Mouse (Mus musculus): ENCODE data around the gene Pcnx. TPM values are rescaled to one million over a fixed set of nuclear protein-coding genes. Genes with fewer than 3 reads are reported as not detected.

Pcnx gene
- polyA plus RNA-seq, 1 experiment = 27.3 TPM

DNA sequence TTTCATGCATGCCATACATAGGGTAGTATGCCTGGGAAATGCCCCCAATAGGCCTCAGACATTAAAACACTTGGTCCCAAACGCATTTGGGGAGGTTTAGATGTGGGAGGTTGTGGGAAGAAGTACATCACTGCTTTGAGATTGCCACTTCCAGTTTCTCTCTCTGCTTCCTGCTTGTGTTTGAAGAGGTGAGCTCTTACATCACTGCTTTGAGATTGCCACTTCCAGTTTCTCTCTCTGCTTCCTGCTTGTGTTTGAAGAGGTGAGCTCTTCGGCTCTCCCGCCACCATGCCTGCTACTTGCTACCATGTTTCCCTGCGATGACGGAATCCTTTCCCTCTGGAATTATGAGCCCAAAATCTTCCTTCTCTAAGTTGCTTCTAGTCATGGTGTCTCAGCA lies 20.2 kb upstream of the Pcnx start:
- H3K27ac ChIP-seq (ENCODE audit: insufficient read depth, low read depth, low read length) = no peak overlapping the region
- no peak for DNase-seq
- WGBS = 94% methylated on average over 5 of the region's 5 CpGs
- no peaks in the 10 kb centered on the region for H3K36me3 ChIP-seq (ENCODE audit: control insufficient read depth, insufficient read depth, low read length)
- H3K4me1 ChIP-seq (ENCODE audit: control insufficient read depth, insufficient read depth, low read length) = no peaks in the 10 kb centered on the region
- no peak overlapping the region for H3K4me3 ChIP-seq (ENCODE audit: insufficient read depth, low read depth, low read length)
- no peak for TF ChIP-seq CTCF (conservative IDR thresholded peaks at IDR 0.05; ENCODE audit: insufficient read depth, insufficient read length, low read depth, low read length)
- TF ChIP-seq POLR2A (IDR thresholded peaks at IDR 0.05; ENCODE audit: low read depth, low read length) = no peak
- no peaks in the 10 kb centered on the region for H3K27me3 ChIP-seq (replicated peaks; ENCODE audit: control insufficient read depth, insufficient read depth, low read length)

DNA sequence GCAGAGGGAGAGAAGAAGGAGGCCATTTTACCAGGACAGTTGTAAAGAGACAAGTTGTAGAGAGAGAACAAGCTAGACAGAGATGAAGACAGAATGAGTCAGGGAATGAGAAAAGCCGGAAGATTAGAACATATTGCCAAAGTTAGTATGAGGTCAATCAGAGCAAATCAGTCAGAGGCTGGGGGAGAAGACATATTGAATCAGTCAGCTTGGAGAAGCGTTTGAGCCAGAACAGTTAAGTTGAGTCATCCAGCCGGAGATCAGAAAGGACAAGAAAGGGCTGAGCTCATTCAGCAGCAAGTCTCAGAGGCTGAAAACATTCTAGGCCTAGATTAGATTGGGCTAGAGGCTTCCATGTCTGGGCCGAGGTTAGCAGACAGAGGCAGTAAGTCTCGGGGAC lies 18.8 kb upstream of the Pcnx start:
- Histone ChIP-seq H3K27me3 (replicated peaks; ENCODE audit: control insufficient read depth, insufficient read depth, low read length) (no peaks in the 10 kb centered on the region), H3K4me1 (ENCODE audit: control insufficient read depth, insufficient read depth, low read length) (no peaks in the 10 kb centered on the region), H3K36me3 (ENCODE audit: control insufficient read depth, insufficient read depth, low read length) (no peaks in the 10 kb centered on the region), H3K4me3 (ENCODE audit: insufficient read depth, low read depth, low read length) (no peak overlapping the region), H3K27ac (ENCODE audit: insufficient read depth, low read depth, low read length) (no peak overlapping the region)
- 84% methylated on average over 5 of the region's 5 CpGs for WGBS
- DNase-seq = no peak
- TF ChIP-seq CTCF (conservative IDR thresholded peaks at IDR 0.05; ENCODE audit: insufficient read depth, insufficient read length, low read depth, low read length) = no peak

DNA sequence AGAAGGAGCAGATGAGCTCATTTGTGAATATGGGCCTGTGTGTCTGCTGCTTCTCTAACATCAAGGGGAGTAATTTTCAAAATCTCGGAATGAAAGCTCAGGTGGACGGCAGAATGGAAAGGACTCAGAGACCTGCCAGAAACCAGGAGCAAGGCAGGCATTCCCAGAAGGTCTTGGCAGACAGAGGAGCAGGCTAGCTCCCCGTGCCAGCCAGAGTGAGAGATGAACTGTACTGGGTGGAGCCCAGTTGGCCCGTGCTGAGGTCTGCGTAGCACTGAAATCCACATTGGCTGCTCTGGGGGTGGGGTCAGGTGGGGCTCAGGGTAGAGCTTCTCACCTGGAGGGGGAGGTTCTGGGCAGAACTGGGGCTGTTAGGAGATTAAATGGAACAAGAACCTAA lies 16.3 kb upstream of the Pcnx start:
- TF ChIP-seq CTCF (conservative IDR thresholded peaks at IDR 0.05; ENCODE audit: insufficient read depth, insufficient read length, low read depth, low read length) = no peak
- no peak for TF ChIP-seq POLR2A (IDR thresholded peaks at IDR 0.05; ENCODE audit: low read depth, low read length)
- no peaks in the 10 kb centered on the region for H3K27me3 ChIP-seq (replicated peaks; ENCODE audit: control insufficient read depth, insufficient read depth, low read length)
- no peak overlapping the region for H3K4me3 ChIP-seq (ENCODE audit: insufficient read depth, low read depth, low read length)
- no peak overlapping the region for H3K27ac ChIP-seq (ENCODE audit: insufficient read depth, low read depth, low read length)
- H3K36me3 ChIP-seq (ENCODE audit: control insufficient read depth, insufficient read depth, low read length) = no peaks in the 10 kb centered on the region
- H3K4me1 ChIP-seq (ENCODE audit: control insufficient read depth, insufficient read depth, low read length) = no peaks in the 10 kb centered on the region
- DNase-seq = no peak
- 82% methylated on average over 5 of the region's 5 CpGs for WGBS

DNA sequence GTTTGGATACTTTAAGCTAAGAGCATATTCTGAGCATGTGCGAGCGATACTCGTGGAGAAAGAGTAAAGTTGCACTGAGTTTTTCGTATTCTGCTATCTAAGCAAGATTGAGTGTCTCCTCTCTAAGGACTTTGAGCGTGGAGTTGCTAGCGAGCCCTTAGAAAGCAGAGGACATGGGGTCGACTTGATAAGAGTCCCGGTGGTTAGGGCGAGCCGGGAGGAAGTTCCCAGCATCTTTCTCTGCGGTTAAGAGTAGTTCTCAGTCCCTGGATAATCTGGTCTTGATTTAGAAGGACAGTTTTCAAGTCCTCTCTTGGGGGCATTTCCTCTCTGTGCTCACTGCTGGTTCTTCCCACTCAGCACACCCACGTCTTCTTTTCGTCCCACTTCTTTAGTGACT lies 15.3 kb upstream of the Pcnx start:
- no peak for DNase-seq
- Histone ChIP-seq H3K4me1 (ENCODE audit: control insufficient read depth, insufficient read depth, low read length) (no peaks in the 10 kb centered on the region), H3K4me3 (ENCODE audit: insufficient read depth, low read depth, low read length) (peak overlapping the region; percentile 24; the same call in 1 of the 2 replicates), H3K27me3 (replicated peaks; ENCODE audit: control insufficient read depth, insufficient read depth, low read length) (no peaks in the 10 kb centered on the region), H3K27ac (ENCODE audit: insufficient read depth, low read depth, low read length) (no peak overlapping the region), H3K36me3 (ENCODE audit: control insufficient read depth, insufficient read depth, low read length) (no peaks in the 10 kb centered on the region)
- 32% methylated on average over 13 of the region's 13 CpGs for WGBS
- TF ChIP-seq POLR2A (IDR thresholded peaks at IDR 0.05; ENCODE audit: low read depth, low read length) (no peak), CTCF (conservative IDR thresholded peaks at IDR 0.05; ENCODE audit: insufficient read depth, insufficient read length, low read depth, low read length) (no peak)

DNA sequence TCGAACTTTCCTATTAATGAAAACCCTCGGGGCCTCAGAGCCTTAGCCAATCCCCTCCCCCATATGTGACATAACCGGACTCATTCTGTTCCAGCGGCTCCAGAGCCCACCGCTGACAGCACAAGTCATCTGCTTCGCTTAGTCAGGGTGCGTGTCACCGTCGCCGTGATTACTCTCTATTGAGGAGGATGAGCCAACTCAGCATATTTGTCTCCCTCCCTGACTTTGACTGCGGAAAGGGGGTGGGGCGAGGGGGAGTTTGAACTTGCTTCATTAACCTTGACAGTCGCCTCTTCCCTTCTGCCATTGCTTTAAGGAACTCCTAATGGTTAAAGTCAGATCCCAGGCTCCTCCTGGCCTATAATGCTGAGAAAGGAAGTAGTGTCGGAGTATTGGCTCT lies 14.8 kb upstream of the Pcnx start:
- no peak for TF ChIP-seq CTCF (conservative IDR thresholded peaks at IDR 0.05; ENCODE audit: insufficient read depth, insufficient read length, low read depth, low read length)
- TF ChIP-seq POLR2A (IDR thresholded peaks at IDR 0.05; ENCODE audit: low read depth, low read length) = no peak
- H3K36me3 ChIP-seq (ENCODE audit: control insufficient read depth, insufficient read depth, low read length) = no peaks in the 10 kb centered on the region
- peak; percentile 6 for DNase-seq
- no peaks in the 10 kb centered on the region for H3K4me1 ChIP-seq (ENCODE audit: control insufficient read depth, insufficient read depth, low read length)
- H3K4me3 ChIP-seq (ENCODE audit: insufficient read depth, low read depth, low read length) = peak overlapping the region; percentile 24; the same call in 1 of the 2 replicates
- H3K27ac ChIP-seq (ENCODE audit: insufficient read depth, low read depth, low read length) = no peak overlapping the region
- 9% methylated on average over 14 of the region's 14 CpGs for WGBS
- H3K27me3 ChIP-seq (replicated peaks; ENCODE audit: control insufficient read depth, insufficient read depth, low read length) = no peaks in the 10 kb centered on the region

DNA sequence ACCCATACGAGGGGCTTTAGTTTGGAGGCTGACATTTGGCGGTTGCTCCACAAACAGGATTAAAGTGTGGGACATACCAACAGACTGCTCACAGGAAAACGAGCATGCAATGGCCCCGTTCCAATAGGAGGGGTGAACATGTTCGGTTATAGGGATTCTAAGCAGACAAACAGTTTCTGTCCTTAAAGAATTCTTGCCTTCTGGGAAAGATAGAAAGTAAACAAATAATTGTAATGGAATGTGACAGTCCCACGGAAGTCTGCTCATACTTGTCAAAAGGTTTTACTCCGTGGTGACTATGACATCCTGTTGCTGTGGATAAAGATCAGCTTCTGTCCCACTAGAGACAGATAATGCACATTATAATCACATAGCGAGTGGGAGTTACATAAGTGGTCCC lies 10.2 kb upstream of the Pcnx start:
- TF ChIP-seq POLR2A (IDR thresholded peaks at IDR 0.05; ENCODE audit: low read depth, low read length) (no peak), CTCF (conservative IDR thresholded peaks at IDR 0.05; ENCODE audit: insufficient read depth, insufficient read length, low read depth, low read length) (no peak)
- no peak overlapping the region for H3K4me3 ChIP-seq (ENCODE audit: insufficient read depth, low read depth, low read length)
- H3K27me3 ChIP-seq (replicated peaks; ENCODE audit: control insufficient read depth, insufficient read depth, low read length) = no peaks in the 10 kb centered on the region
- 56% methylated on average over 8 of the region's 8 CpGs for WGBS
- no peaks in the 10 kb centered on the region for H3K4me1 ChIP-seq (ENCODE audit: control insufficient read depth, insufficient read depth, low read length)
- no peak overlapping the region for H3K27ac ChIP-seq (ENCODE audit: insufficient read depth, low read depth, low read length)
- no peak for DNase-seq
- H3K36me3 ChIP-seq (ENCODE audit: control insufficient read depth, insufficient read depth, low read length) = no peaks in the 10 kb centered on the region

DNA sequence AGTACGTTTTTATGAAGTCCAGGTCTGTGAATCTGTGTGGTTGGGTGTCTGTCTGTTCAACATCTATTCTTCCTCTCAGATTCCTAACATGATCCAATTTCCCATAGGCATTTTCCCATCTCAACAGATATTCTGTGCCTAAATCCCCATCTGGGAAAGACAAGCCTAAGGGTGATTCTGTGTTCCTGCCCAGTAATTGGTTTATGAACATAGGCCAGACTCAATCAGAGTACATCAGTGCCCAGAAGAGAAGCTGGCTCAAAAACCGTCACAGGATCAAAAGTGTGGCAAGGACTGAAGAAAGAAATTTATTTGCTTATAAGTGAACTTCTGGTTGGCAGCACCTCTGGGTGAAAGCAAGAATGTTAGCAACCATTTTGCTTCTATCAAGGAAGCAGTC lies 7.3 kb upstream of the Pcnx start:
- H3K4me1 ChIP-seq (ENCODE audit: control insufficient read depth, insufficient read depth, low read length) = no peaks in the 10 kb centered on the region
- H3K4me3 ChIP-seq (ENCODE audit: insufficient read depth, low read depth, low read length) = no peak overlapping the region
- no peak for DNase-seq
- H3K36me3 ChIP-seq (ENCODE audit: control insufficient read depth, insufficient read depth, low read length) = no peaks in the 10 kb centered on the region
- TF ChIP-seq POLR2A (IDR thresholded peaks at IDR 0.05; ENCODE audit: low read depth, low read length) (no peak), CTCF (conservative IDR thresholded peaks at IDR 0.05; ENCODE audit: insufficient read depth, insufficient read length, low read depth, low read length) (no peak)
- H3K27ac ChIP-seq (ENCODE audit: insufficient read depth, low read depth, low read length) = no peak overlapping the region
- no peaks in the 10 kb centered on the region for H3K27me3 ChIP-seq (replicated peaks; ENCODE audit: control insufficient read depth, insufficient read depth, low read length)
- 92% methylated on average over 2 of the region's 2 CpGs for whole genome bisulfite sequencing

- TF ChIP-seq POLR2A (IDR thresholded peaks at IDR 0.05; ENCODE audit: low read depth, low read length) (no peak), CTCF (conservative IDR thresholded peaks at IDR 0.05; ENCODE audit: insufficient read depth, insufficient read length, low read depth, low read length) (no peak)
- WGBS = 84% methylated on average over 14 of the region's 14 CpGs
- no peaks in the 10 kb centered on the region for H3K27me3 ChIP-seq (replicated peaks; ENCODE audit: control insufficient read depth, insufficient read depth, low read length)
- DNase-seq = no peak
- no peaks in the 10 kb centered on the region for H3K4me1 ChIP-seq (ENCODE audit: control insufficient read depth, insufficient read depth, low read length)
- H3K36me3 ChIP-seq (ENCODE audit: control insufficient read depth, insufficient read depth, low read length) = no peaks in the 10 kb centered on the region
- H3K4me3 ChIP-seq (ENCODE audit: insufficient read depth, low read depth, low read length) = no peak overlapping the region
- no peak overlapping the region for H3K27ac ChIP-seq (ENCODE audit: insufficient read depth, low read depth, low read length)
Observed at GRCm38 (mm10) chr12:81852977-81853376, 6.8 kb upstream of the Pcnx start.

All from kidney, adult 2 months (tissue).